Mouse (Mus musculus) heart, embryonic 11.5 days (tissue): ENCODE results near the gene Rapgef6. TPM values are rescaled to one million over a fixed set of nuclear protein-coding genes. Genes with fewer than 3 reads are reported as not detected.
"Not testable (repeated sequence)": the region's sequence is repeated elsewhere in the genome, so short reads cannot be mapped to it uniquely, and the experiment has no call there.

Experiments
- ATAC-seq: fragments of 200-750 bp; cut with Nextera tagmentation; replicated peaks from 2 replicates; pipeline ENCODE4 v1.8.0; 2017; ENCODE audit warnings: moderate library complexity; ENCODE audit not compliant: insufficient number of reproducible peaks, low FRiP score, low TSS enrichment
- H3K27ac ChIP-seq: fragments of 300-500 bp; sonication (generic); 2 replicates; pipeline ENCODE4 v1.5.1; 2014; ENCODE audit warnings: mild to moderate bottlenecking, low read depth, low read length
- H3K27me3 ChIP-seq: fragments of 300-500 bp; sonication (generic); 2 replicates; pipeline ENCODE4 v1.6.1; 2014; ENCODE audit warnings: mild to moderate bottlenecking, low read length, mixed read lengths; ENCODE audit not compliant: control insufficient read depth, insufficient read depth
- H3K36me3 ChIP-seq: fragments of 300-500 bp; sonication (generic); 2 replicates; pipeline ENCODE4 v1.6.1; 2014; ENCODE audit warnings: mild to moderate bottlenecking, low read length, moderate library complexity, mixed read lengths; ENCODE audit not compliant: control insufficient read depth, insufficient read depth
- H3K4me1 ChIP-seq: fragments of 300-500 bp; sonication (generic); 2 replicates; pipeline ENCODE4 v1.6.1; 2014; ENCODE audit warnings: low read length; ENCODE audit not compliant: control insufficient read depth, insufficient read depth
- H3K4me2 ChIP-seq: fragments of 300-500 bp; sonication (generic); 2 replicates; pipeline ENCODE4 v1.6.1; 2014; ENCODE audit warnings: mild to moderate bottlenecking, moderate library complexity
- H3K4me3 ChIP-seq: fragments of 300-500 bp; sonication (generic); 2 replicates; pipeline ENCODE4 v1.5.1; 2014; ENCODE audit warnings: low read depth, low read length
- H3K9ac ChIP-seq: fragments of 300-500 bp; sonication (generic); 2 replicates; pipeline ENCODE4 v1.6.1; 2014; ENCODE audit warnings: mild to moderate bottlenecking, low read depth, low read length, moderate library complexity
- H3K9me3 ChIP-seq: fragments of 300-500 bp; sonication (generic); replicated peaks from 2 replicates; pipeline ENCODE4 v1.6.1; 2016; ENCODE audit warnings: low read length; ENCODE audit not compliant: control insufficient read depth
- WGBS: fragments of 180-500 bp; shearing (Covaris S2); extraction: QIAGEN DNeasy Blood & Tissue Kit; methylation state at CpG from one replicate; pipeline ENCODE4 v1.1.7; 2014; ENCODE audit not compliant: insufficient replicate concordance; 5-methylcytosine and 5-hydroxymethylcytosine counted together
- polyA plus RNA-seq: library from polyadenylated mRNA; unstranded; fragments of >200 nt; fragmentation: Nextera tagmentation; extraction: Ambion mirVana; gene quantifications from 2 replicates; pipeline ENCODE4 v1.2.1, GENCODE M21; 2014

The Rapgef6 gene
- polyA plus RNA-seq, 1 experiment from 2014 or later, result 28.6 TPM

DNA sequence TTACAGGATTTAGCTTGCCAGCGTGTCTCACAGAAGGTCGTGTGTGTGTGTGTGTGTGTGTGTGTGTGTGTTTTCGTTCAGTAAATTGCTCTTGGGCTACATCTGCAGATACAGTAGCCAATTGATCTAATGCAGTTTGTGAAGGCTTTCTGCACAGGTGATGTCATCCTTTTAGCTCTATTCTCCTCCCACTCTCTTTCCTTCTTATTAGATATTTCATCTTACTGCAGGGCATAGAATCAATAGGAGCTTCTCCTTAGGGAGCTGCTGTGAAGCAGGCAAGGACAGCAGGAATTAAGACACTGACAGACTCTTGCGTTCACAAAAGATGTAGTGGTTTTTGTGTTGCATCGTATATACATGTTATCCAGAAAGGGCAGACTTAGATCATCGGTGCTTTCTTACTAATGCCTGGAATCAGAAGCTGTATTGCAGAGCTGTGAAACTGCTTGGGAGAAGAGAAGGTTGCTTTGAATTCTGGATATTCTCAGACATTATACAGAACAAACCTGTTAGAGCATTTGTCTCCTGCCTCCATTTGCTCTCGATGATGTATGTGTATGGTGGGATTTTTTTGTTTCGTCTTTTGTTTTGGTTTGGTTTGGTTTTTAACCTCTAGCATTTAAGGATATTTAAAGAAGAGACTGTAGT, 73.4 kb downstream of the Rapgef6 start:
- Histone ChIP-seq H3K9me3 (no peaks in the 10 kb centered on the region), H3K27ac (no peak overlapping the region), H3K4me1 (peaks cover 7% of the 10 kb centered on the region), H3K27me3 (no peaks in the 10 kb centered on the region), H3K4me2 (no peak overlapping the region), H3K4me3 (no peak overlapping the region), H3K36me3 (no peaks in the 10 kb centered on the region), H3K9ac (no peak overlapping the region)
- ATAC-seq, result no peak
- WGBS, result 85% methylated on average over 8 of the region's 8 CpGs

DNA sequence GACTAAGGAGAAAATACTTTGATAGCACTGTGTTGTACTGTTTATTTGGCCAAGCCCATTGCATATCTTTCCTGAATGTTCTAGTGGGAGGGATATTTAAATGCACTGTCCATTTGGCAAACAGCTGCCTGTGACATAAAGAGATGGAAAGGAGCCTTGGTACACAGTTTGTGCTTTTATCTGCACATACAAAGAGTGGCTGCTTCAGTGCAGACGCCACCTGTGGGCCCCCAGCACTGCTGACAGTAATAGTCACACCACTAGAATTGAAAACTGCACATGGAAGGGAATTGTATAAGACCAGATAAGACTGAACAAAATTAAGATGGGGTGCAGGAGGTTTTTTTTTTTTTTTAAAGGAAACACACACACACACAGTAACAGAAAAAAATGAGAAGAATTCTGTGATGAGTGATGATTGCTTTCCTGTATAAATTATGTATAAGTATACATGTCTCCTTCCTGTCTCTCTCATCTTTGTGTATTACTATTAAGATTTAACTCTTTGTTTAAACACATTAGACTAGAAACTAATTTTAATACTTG, 75.3 kb downstream of the Rapgef6 start:
- ATAC-seq, result no peak
- H3K9me3 ChIP-seq, result no peaks in the 10 kb centered on the region
- H3K27ac ChIP-seq, result no peak overlapping the region
- no peak overlapping the region for H3K9ac ChIP-seq
- WGBS, result 39% methylated on average over 1 of the region's 1 CpGs
- no peaks in the 10 kb centered on the region for H3K36me3 ChIP-seq
- peaks cover 5% of the 10 kb centered on the region; the same call in 1 of the 2 replicates for H3K4me1 ChIP-seq
- no peaks in the 10 kb centered on the region for H3K27me3 ChIP-seq
- no peak overlapping the region for H3K4me2 ChIP-seq
- H3K4me3 ChIP-seq, result no peak overlapping the region

DNA sequence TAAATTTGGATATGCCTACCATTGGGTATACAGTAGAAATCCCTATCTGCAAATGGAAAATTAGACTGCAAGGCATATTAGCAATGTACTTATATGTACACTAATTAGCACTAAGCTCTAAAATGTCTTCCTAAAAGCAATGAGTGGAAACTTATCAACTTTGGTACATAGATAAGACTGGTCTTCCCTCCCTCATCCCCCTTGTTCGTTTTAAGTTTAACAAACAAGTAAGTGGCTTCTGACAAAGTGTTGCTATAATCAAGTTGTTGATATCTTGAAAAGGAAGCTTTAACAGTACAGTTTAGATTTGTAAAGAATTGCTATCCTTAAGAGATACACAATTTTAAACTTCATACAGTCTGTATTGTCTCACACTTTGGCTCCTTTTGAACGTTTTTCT, 78.5 kb downstream of the Rapgef6 start:
- Histone ChIP-seq H3K4me3 (no peak overlapping the region), H3K36me3 (no peaks in the 10 kb centered on the region), H3K9ac (no peak overlapping the region), H3K9me3 (no peaks in the 10 kb centered on the region), H3K27me3 (no peaks in the 10 kb centered on the region), H3K4me2 (no peak overlapping the region), H3K27ac (no peak overlapping the region), H3K4me1 (no peaks in the 10 kb centered on the region)
- 60% methylated on average over 2 of the region's 2 CpGs for WGBS
- ATAC-seq, result no peak

DNA sequence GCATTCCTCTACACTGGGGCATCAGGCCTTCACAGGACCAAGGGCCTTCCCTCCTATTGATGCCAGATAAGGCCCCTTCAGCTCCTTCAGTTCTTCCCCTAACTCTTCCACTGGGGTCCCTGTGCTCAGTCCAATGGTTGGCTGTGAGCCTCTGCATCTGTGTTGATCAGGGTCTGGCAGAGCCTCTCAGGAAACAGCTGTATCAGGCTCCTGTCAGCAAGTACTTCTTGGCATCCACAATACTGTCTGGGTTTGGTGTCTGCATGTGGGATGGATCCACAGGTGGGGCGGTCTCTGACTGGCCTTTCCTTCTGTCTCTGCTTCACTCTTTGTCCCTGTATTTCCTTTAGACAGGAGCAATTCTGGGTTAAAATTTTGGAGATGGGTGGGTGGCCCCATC, 80.1 kb downstream of the Rapgef6 start:
- not testable (repeated sequence) for H3K4me3 ChIP-seq, H3K27me3 ChIP-seq, H3K36me3 ChIP-seq, H3K27ac ChIP-seq, H3K9me3 ChIP-seq, H3K9ac ChIP-seq, H3K4me2 ChIP-seq, ATAC-seq, H3K4me1 ChIP-seq
- 52% methylated on average over 1 of the region's 1 CpGs for WGBS

DNA sequence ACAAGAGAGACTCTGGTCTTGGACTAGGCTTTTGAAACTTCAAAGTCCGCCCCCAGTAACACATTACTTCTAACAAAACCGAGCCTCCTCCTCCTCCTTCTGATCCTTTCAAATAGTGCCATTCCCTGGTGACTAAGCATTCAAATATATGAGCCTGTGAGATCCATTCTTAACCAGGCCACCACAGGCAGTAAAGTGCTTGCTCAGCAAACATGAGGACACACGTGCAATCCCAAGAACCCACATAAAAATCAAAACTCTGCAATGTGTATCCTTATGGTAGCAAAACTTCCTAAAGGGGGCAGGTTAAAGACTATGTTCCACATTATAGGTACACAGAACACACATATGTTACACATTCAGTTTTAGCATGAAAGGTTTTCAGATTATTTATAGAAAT, 81.8 kb downstream of the Rapgef6 start:
- no peaks in the 10 kb centered on the region for H3K9me3 ChIP-seq
- 76% methylated on average over 3 of the region's 3 CpGs for WGBS
- no peak overlapping the region for H3K27ac ChIP-seq
- H3K4me1 ChIP-seq, result no peaks in the 10 kb centered on the region
- H3K27me3 ChIP-seq, result no peaks in the 10 kb centered on the region
- ATAC-seq, result no peak
- H3K4me3 ChIP-seq, result no peak overlapping the region
- H3K36me3 ChIP-seq, result no peaks in the 10 kb centered on the region
- H3K4me2 ChIP-seq, result no peak overlapping the region
- no peak overlapping the region for H3K9ac ChIP-seq

DNA sequence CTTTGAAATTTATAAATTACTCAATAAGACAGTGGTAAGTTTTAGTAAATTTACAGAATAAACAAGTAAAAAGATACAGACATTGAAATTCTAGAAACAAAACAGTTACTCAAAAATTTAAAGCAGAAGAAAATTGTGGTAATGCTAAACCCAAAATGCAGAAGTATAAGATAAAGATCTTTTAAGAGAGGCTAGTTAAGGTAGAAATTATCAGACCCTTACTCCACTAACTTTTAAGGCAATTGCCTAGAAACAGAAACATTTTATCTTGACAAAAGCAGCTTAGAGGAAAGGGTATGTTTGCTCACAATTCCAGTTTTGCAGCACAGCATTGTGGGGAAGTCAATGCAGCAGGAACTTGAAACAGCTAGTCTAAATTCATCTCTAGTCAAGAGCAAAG, 91.0 kb downstream of the Rapgef6 start:
- no peak overlapping the region for H3K9ac ChIP-seq
- no peaks in the 10 kb centered on the region for H3K36me3 ChIP-seq
- H3K4me1 ChIP-seq, result no peaks in the 10 kb centered on the region
- H3K4me3 ChIP-seq, result no peak overlapping the region
- ATAC-seq, result no peak
- no peak overlapping the region for H3K4me2 ChIP-seq
- no peaks in the 10 kb centered on the region for H3K27me3 ChIP-seq
- no peaks in the 10 kb centered on the region for H3K9me3 ChIP-seq
- H3K27ac ChIP-seq, result no peak overlapping the region

DNA sequence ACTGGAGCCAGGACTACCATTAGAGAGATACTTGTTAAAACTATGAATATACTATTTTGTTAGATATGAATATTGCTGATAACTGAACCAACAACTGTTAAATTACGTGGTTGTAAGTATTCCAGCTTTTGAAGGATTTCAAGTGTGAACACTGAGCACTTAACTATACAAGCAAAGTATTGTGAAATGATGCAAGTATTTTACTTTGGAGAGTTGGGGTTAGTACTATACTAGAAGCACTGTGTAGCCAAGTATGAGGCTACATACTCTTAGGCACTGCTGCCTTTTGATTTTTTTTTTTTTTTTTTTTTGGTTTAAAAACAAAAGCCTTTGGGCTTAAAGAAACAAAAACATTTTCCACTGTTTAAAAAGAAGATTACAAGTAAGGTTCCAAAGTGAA, 91.9 kb downstream of the Rapgef6 start:
- Histone ChIP-seq H3K4me2 (no peak overlapping the region), H3K9me3 (no peaks in the 10 kb centered on the region), H3K4me1 (no peaks in the 10 kb centered on the region), H3K27me3 (no peaks in the 10 kb centered on the region), H3K9ac (no peak overlapping the region), H3K27ac (no peak overlapping the region), H3K4me3 (no peak overlapping the region), H3K36me3 (no peaks in the 10 kb centered on the region)
- ATAC-seq, result no peak
- 91% methylated on average over 1 of the region's 1 CpGs for WGBS

DNA sequence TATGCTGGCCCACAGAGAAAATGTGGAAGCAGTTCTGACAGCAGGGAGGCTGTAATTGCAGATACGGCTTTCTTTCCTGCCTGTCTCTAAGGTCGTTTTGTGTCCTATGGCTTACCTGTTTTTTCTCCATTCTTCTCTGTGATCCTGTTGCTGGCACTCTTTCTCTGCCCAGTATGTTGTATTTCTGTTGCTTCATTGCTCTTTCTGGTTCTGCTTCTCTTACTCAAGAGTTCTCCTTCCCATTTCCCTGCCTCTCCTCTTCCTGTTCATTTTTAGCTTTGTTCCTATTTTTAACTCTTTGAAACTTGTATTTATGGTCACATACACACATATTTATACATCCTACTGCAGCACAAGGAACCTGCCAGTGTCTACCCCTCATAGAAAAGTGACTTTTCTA, 96.2 kb downstream of the Rapgef6 start:
- Histone ChIP-seq H3K4me1 (no peaks in the 10 kb centered on the region), H3K4me2 (no peak overlapping the region), H3K27ac (no peak overlapping the region), H3K36me3 (no peaks in the 10 kb centered on the region), H3K27me3 (no peaks in the 10 kb centered on the region), H3K9ac (no peak overlapping the region), H3K4me3 (no peak overlapping the region), H3K9me3 (no peaks in the 10 kb centered on the region)
- no peak for ATAC-seq
- 59% methylated on average over 2 of the region's 2 CpGs for WGBS

DNA sequence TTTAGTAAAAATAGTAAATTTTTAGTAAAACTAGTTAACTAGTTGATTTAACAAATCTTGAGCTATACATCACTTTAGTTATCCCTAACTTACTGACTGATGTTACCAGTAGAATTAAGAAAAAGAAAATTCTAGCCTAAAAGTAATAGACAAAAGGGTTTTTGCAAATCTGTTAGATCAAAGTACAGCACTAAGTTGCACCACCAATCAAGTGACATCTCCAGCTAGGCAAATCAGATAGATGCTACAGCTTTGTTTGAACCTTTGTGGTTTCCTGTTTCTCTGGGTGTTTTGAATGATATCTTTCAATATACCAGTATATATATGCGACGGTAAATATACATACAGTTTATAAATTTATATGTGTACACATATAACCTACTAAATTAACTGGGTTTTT, 99.1 kb downstream of the Rapgef6 start:
- 91% methylated on average over 2 of the region's 2 CpGs for WGBS
- ATAC-seq, result no peak
- Histone ChIP-seq H3K27ac (no peak overlapping the region), H3K9ac (no peak overlapping the region), H3K27me3 (no peaks in the 10 kb centered on the region), H3K4me3 (no peak overlapping the region), H3K36me3 (no peaks in the 10 kb centered on the region), H3K4me2 (no peak overlapping the region), H3K9me3 (no peaks in the 10 kb centered on the region), H3K4me1 (no peaks in the 10 kb centered on the region)
